Mouse (Mus musculus): ENCODE data around the gene Aicda. TPM values are rescaled to one million over a fixed set of nuclear protein-coding genes. Genes with fewer than 3 reads are reported as not detected.

The Aicda gene
- polyA plus RNA-seq, 1 experiment from 2014 or later = 0.05 TPM

- 76% methylated on average over 20 of the region's 20 CpGs for WGBS
- H3K4me1 ChIP-seq (ENCODE audit: insufficient read depth, low read depth, low read length) = no peaks in the 10 kb centered on the region
- no peak for ATAC-seq
- no peak for DNase-seq (ENCODE audit: low spot score)
- H3K4me2 ChIP-seq (replicated peaks; ENCODE audit: low read depth, low read length) = no peak overlapping the region
- H3K36me3 ChIP-seq (ENCODE audit: insufficient read depth, low read length) = no peaks in the 10 kb centered on the region
- no peaks in the 10 kb centered on the region for H3K27me3 ChIP-seq (replicated peaks; ENCODE audit: insufficient read depth, low read length)
- H3K4me3 ChIP-seq (ENCODE audit: low read depth, low read length) = no peak overlapping the region
- no peak overlapping the region for H3K9ac ChIP-seq (replicated peaks; ENCODE audit: low read depth)
- H3K9me3 ChIP-seq (ENCODE audit: low read length) = no peaks in the 10 kb centered on the region
- TF ChIP-seq CTCF (IDR thresholded peaks at IDR 0.05) = no peak
- no peak for TF ChIP-seq EP300 (IDR thresholded peaks at IDR 0.05)
- no peak overlapping the region for H3K27ac ChIP-seq (ENCODE audit: low read length)
Observed at GRCm38 (mm10) chr6:122561005-122561404, 7.4 kb downstream of the Aicda start.

GRCm38 (mm10) chr6:122562463-122562862 lies 8.9 kb downstream of the Aicda start:
- no peak overlapping the region for H3K4me3 ChIP-seq (ENCODE audit: low read depth, low read length)
- H3K9me3 ChIP-seq (ENCODE audit: low read length) = no peaks in the 10 kb centered on the region
- H3K27me3 ChIP-seq (replicated peaks; ENCODE audit: insufficient read depth, low read length) = no peaks in the 10 kb centered on the region
- WGBS = 5% methylated on average over 6 of the region's 6 CpGs
- no peak overlapping the region for H3K9ac ChIP-seq (replicated peaks; ENCODE audit: low read depth)
- peak; percentile 67 for DNase-seq (ENCODE audit: low spot score)
- peak; percentile 87 for TF ChIP-seq CTCF (IDR thresholded peaks at IDR 0.05)
- no peak for TF ChIP-seq EP300 (IDR thresholded peaks at IDR 0.05)
- H3K4me2 ChIP-seq (replicated peaks; ENCODE audit: low read depth, low read length) = no peak overlapping the region
- no peaks in the 10 kb centered on the region for H3K4me1 ChIP-seq (ENCODE audit: insufficient read depth, low read depth, low read length)
- 0 out of 2 replicates have a peak, but pooled peaks have one; percentile 22 for ATAC-seq
- no peak overlapping the region for H3K27ac ChIP-seq (ENCODE audit: low read length)
- H3K36me3 ChIP-seq (ENCODE audit: insufficient read depth, low read length) = no peaks in the 10 kb centered on the region

- Histone ChIP-seq H3K27me3 (replicated peaks; ENCODE audit: insufficient read depth, low read length) (no peaks in the 10 kb centered on the region), H3K36me3 (ENCODE audit: insufficient read depth, low read length) (no peaks in the 10 kb centered on the region), H3K4me2 (replicated peaks; ENCODE audit: low read depth, low read length) (no peak overlapping the region), H3K4me3 (ENCODE audit: low read depth, low read length) (no peak overlapping the region), H3K9me3 (ENCODE audit: low read length) (no peaks in the 10 kb centered on the region), H3K9ac (replicated peaks; ENCODE audit: low read depth) (no peak overlapping the region), H3K27ac (ENCODE audit: low read length) (no peak overlapping the region), H3K4me1 (ENCODE audit: insufficient read depth, low read depth, low read length) (no peaks in the 10 kb centered on the region)
- no peak for ATAC-seq
- 79% methylated on average over 9 of the region's 9 CpGs for WGBS
- no peak for DNase-seq (ENCODE audit: low spot score)
- TF ChIP-seq EP300 (IDR thresholded peaks at IDR 0.05) (no peak), CTCF (IDR thresholded peaks at IDR 0.05) (no peak)
Observed at GRCm38 (mm10) chr6:122565070-122565784, 11.6 kb downstream of the Aicda start.

- no peak overlapping the region for H3K4me2 ChIP-seq (replicated peaks; ENCODE audit: low read depth, low read length)
- ATAC-seq = no peak
- WGBS = 60% methylated on average over 5 of the region's 5 CpGs
- H3K9ac ChIP-seq (replicated peaks; ENCODE audit: low read depth) = no peak overlapping the region
- H3K36me3 ChIP-seq (ENCODE audit: insufficient read depth, low read length) = no peaks in the 10 kb centered on the region
- no peak for DNase-seq (ENCODE audit: low spot score)
- no peaks in the 10 kb centered on the region for H3K4me1 ChIP-seq (ENCODE audit: insufficient read depth, low read depth, low read length)
- H3K4me3 ChIP-seq (ENCODE audit: low read depth, low read length) = no peak overlapping the region
- no peaks in the 10 kb centered on the region for H3K27me3 ChIP-seq (replicated peaks; ENCODE audit: insufficient read depth, low read length)
- H3K27ac ChIP-seq (ENCODE audit: low read length) = no peak overlapping the region
- no peak for TF ChIP-seq CTCF (IDR thresholded peaks at IDR 0.05)
- TF ChIP-seq EP300 (IDR thresholded peaks at IDR 0.05) = no peak
- no peaks in the 10 kb centered on the region for H3K9me3 ChIP-seq (ENCODE audit: low read length)
Observed at GRCm38 (mm10) chr6:122569113-122569512, 15.5 kb downstream of the Aicda start.

GRCm38 (mm10) chr6:122569762-122570161 lies 16.2 kb downstream of the Aicda start:
- Histone ChIP-seq H3K9me3 (ENCODE audit: low read length) (no peaks in the 10 kb centered on the region), H3K27ac (ENCODE audit: low read length) (no peak overlapping the region), H3K36me3 (ENCODE audit: insufficient read depth, low read length) (no peaks in the 10 kb centered on the region), H3K4me3 (ENCODE audit: low read depth, low read length) (no peak overlapping the region), H3K9ac (replicated peaks; ENCODE audit: low read depth) (no peak overlapping the region), H3K4me2 (replicated peaks; ENCODE audit: low read depth, low read length) (no peak overlapping the region), H3K4me1 (ENCODE audit: insufficient read depth, low read depth, low read length) (no peaks in the 10 kb centered on the region), H3K27me3 (replicated peaks; ENCODE audit: insufficient read depth, low read length) (no peaks in the 10 kb centered on the region)
- WGBS = 69% methylated on average over 1 of the region's 1 CpGs
- TF ChIP-seq EP300 (IDR thresholded peaks at IDR 0.05) = no peak
- no peak for TF ChIP-seq CTCF (IDR thresholded peaks at IDR 0.05)
- no peak for DNase-seq (ENCODE audit: low spot score)
- ATAC-seq = no peak

GRCm38 (mm10) chr6:122570695-122571616 lies 17.4 kb downstream of the Aicda start:
- Histone ChIP-seq H3K4me3 (ENCODE audit: low read depth, low read length) (no peak overlapping the region), H3K9me3 (ENCODE audit: low read length) (no peaks in the 10 kb centered on the region), H3K9ac (replicated peaks; ENCODE audit: low read depth) (no peak overlapping the region), H3K27ac (ENCODE audit: low read length) (no peak overlapping the region), H3K36me3 (ENCODE audit: insufficient read depth, low read length) (no peaks in the 10 kb centered on the region), H3K27me3 (replicated peaks; ENCODE audit: insufficient read depth, low read length) (no peaks in the 10 kb centered on the region), H3K4me2 (replicated peaks; ENCODE audit: low read depth, low read length) (no peak overlapping the region), H3K4me1 (ENCODE audit: insufficient read depth, low read depth, low read length) (no peaks in the 10 kb centered on the region)
- DNase-seq (ENCODE audit: low spot score) = peak; percentile 54
- TF ChIP-seq EP300 (IDR thresholded peaks at IDR 0.05) (peak; percentile 58; the same call in 1 of the 2 replicates), CTCF (IDR thresholded peaks at IDR 0.05) (no peak)
- WGBS = 35% methylated on average over 8 of the region's 8 CpGs
- peak; percentile 55 for ATAC-seq
